In genomic region chr3:123103151-123103860, GRCm38 (mm10) we compare ENCODE assay signal across 9 mouse cellular contexts.
DNase-seq lines count a peak whose midpoint lies in the region; ATAC-seq lines count a peak whose summit lies in the region.
"Had no signal": no experiment of that assay in that cellular context is flagged by ENCODE, and none has a peak within 500 bp of the region (broad histone marks: within the 10 kb centered on the region; RNA-seq: fewer than 3 reads in every experiment).

No protein-coding gene starts in this region.

- WGBS in midbrain, embryonic 15.5 days = 28% methylated on average over 13 of the region's 13 CpGs

- no peaks in the 10 kb centered on the region for H3K27me3 ChIP-seq in midbrain, embryonic 15.5 days (replicated peaks)
- no peaks in the 10 kb centered on the region for H3K27me3 ChIP-seq in splenic B cell, adult 2 months (ENCODE audit: control insufficient read depth, insufficient read depth, low read length, poor library complexity, severe bottlenecking)
- H3K27me3 ChIP-seq: embryonic facial prominence, embryonic 15.5 days had no signal

- H3K4me1 ChIP-seq in midbrain, embryonic 15.5 days = no peaks in the 10 kb centered on the region

- no peak overlapping the region for H3K4me2 ChIP-seq in midbrain, embryonic 15.5 days
- H3K4me2 ChIP-seq: embryonic facial prominence, embryonic 15.5 days had no signal

- ATAC-seq in granulocyte monocyte progenitor cell, adult 5-6 weeks (replicated peaks; ENCODE audit: poor library complexity, severe bottlenecking) = peak; percentile 94
- ATAC-seq in midbrain, embryonic 15.5 days (replicated peaks) = peak; percentile 90

- intact Hi-C loops in left cerebral cortex, postnatal 36 days (cut with DNase I) = loop anchor here (1.0 to 5.0 kb wide), 2 partner anchors 121 to 164 kb away; partner anchors contain the start of gene Usp53

- H3K27ac ChIP-seq in midbrain, embryonic 15.5 days = no peak overlapping the region
- H3K27ac ChIP-seq: embryonic facial prominence, embryonic 15.5 days had no signal

- DNase-seq in 416B (ENCODE audit: low read depth) = peak; percentile 60
- DNase-seq in adrenal gland, adult 18-20 months (ENCODE audit: low spot score in 2 of 2) = peak; percentile 70 to 74
- peak; percentile 94 for DNase-seq in embryo, embryonic 10 days (ENCODE audit: low spot score)
- peak; percentile 79 for DNase-seq in kidney, adult 18-20 months
- peak; percentile 58 to 67 for DNase-seq in left cerebral cortex, postnatal 36 days (ENCODE audit: low spot score in 2 of 2)
- DNase-seq in splenic B cell, adult 2 months (ENCODE audit: low read depth, low spot score) = peak; percentile 74

- no peak overlapping the region for H3K4me3 ChIP-seq in midbrain, embryonic 15.5 days
- H3K4me3 ChIP-seq: embryonic facial prominence, embryonic 15.5 days had no signal

- H3K9ac ChIP-seq in midbrain, embryonic 15.5 days = no peak overlapping the region
- H3K9ac ChIP-seq: embryonic facial prominence, embryonic 15.5 days had no signal

- H3K36me3 ChIP-seq in midbrain, embryonic 15.5 days (replicated peaks) = no peaks in the 10 kb centered on the region
- no peaks in the 10 kb centered on the region for H3K36me3 ChIP-seq in splenic B cell, adult 2 months (ENCODE audit: control insufficient read depth, insufficient read depth, low read length, poor library complexity, severe bottlenecking)
- H3K36me3 ChIP-seq: embryonic facial prominence, embryonic 15.5 days had no signal

- H3K9me3 ChIP-seq in midbrain, embryonic 15.5 days = no peaks in the 10 kb centered on the region
- H3K9me3 ChIP-seq: embryonic facial prominence, embryonic 15.5 days had no signal
